Mouse (Mus musculus) ES-E14 (cell line): ENCODE results near the gene Dnajc22. TPM values are rescaled to one million over a fixed set of nuclear protein-coding genes. Genes with fewer than 3 reads are reported as not detected.

Experiments
- DNase-seq: peaks from one replicate; pipeline ENCODE4 v3.0.0-alpha.2; 2013; ENCODE audit warnings: low read depth, low spot score
- H3K27ac ChIP-seq: 2 replicates; pipeline ENCODE4 v1.5.1; 2012; ENCODE audit warnings: low read depth, mild to moderate bottlenecking, low read length, moderate library complexity, mixed read lengths; ENCODE audit not compliant: poor library complexity, insufficient read depth, severe bottlenecking
- H3K36me3 ChIP-seq: 2 replicates; pipeline ENCODE4 v1.6.1; 2012; ENCODE audit warnings: mild to moderate bottlenecking, low read length, moderate library complexity, mixed read lengths; ENCODE audit not compliant: control insufficient read depth, poor library complexity, insufficient read depth, severe bottlenecking
- H3K4me1 ChIP-seq, 2 experiments: fragments of 150-350 bp in 1 of 2; sonication (generic) in 1 of 2; 2 replicates each; pipeline ENCODE4 v1.6.1; 2012; ENCODE audit warnings: low read length in 2 of 2, mild to moderate bottlenecking in 1 of 2, mixed read lengths in 1 of 2; ENCODE audit not compliant: control insufficient read depth in 2 of 2, insufficient read depth in 2 of 2, poor library complexity in 1 of 2
- H3K4me3 ChIP-seq, 2 experiments: fragments of 150-350 bp in 1 of 2; sonication (generic) in 1 of 2; 2 replicates each; pipeline ENCODE4 v1.5.1; 2012; ENCODE audit warnings: low read length in 2 of 2, low read depth in 1 of 2, mild to moderate bottlenecking in 1 of 2, mixed read lengths in 1 of 2; ENCODE audit not compliant: insufficient read depth in 1 of 2, poor library complexity in 1 of 2, severe bottlenecking in 1 of 2
- H3K9ac ChIP-seq: 2 replicates; pipeline ENCODE4 v1.6.1; 2012; ENCODE audit warnings: low read depth, mild to moderate bottlenecking, low read length, mixed read lengths; ENCODE audit not compliant: poor library complexity, insufficient read depth, severe bottlenecking
- H3K9me3 ChIP-seq: fragments of 150-350 bp; sonication (generic); 2 replicates; pipeline ENCODE4 v1.6.1; 2012; ENCODE audit warnings: low read depth, mild to moderate bottlenecking, low read length; ENCODE audit not compliant: control insufficient read depth, insufficient read depth
- CHD2 ChIP-seq: IDR thresholded peaks from 2 replicates; pipeline ENCODE4 v1.6.1; 2014; ENCODE audit warnings: mild to moderate bottlenecking, low read depth, low read length, inconsistent platforms
- HCFC1 ChIP-seq: IDR thresholded peaks from 2 replicates; pipeline ENCODE4 v1.6.1; 2012; ENCODE audit warnings: low read length, inconsistent platforms, borderline replicate concordance; ENCODE audit not compliant: insufficient read depth
- MAFK ChIP-seq: IDR thresholded peaks from 2 replicates; pipeline ENCODE4 v1.6.1; 2014; ENCODE audit warnings: mild to moderate bottlenecking, low read depth, low read length, inconsistent platforms; ENCODE audit not compliant: insufficient read depth
- ZC3H11A ChIP-seq: IDR thresholded peaks from 2 replicates; pipeline ENCODE4 v1.6.1; 2012; ENCODE audit warnings: low read depth, mild to moderate bottlenecking, inconsistent platforms, low read length, borderline replicate concordance
- ZNF384 ChIP-seq: IDR thresholded peaks from 2 replicates; pipeline ENCODE4 v1.6.1; 2012; ENCODE audit warnings: low read depth, low read length, inconsistent platforms
- in situ Hi-C, 2 experiments: fragments of 600-800 bp; cut with MboI; formaldehyde crosslinking; loops; one replicate each; pipeline ENCODE4 v1.15.1; 2025; ENCODE audit warnings: low sequenced_read_pairs in 2 of 2, inconsistent platforms in 1 of 2; ENCODE audit not compliant: unreplicated experiment in 2 of 2
- total RNA-seq: library from RNA; depleted of rRNA; stranded (reverse); fragments of 300-350 nt; gene quantifications from 2 replicates; pipeline ENCODE4 v1.2.3, GENCODE M21; 2012

Gene Dnajc22
- total RNA-seq, 1 experiment, result 8.6 TPM

GRCm38 (mm10) chr15:99126816-99127365 lies 33.9 kb downstream of the Dnajc22 start:
- Histone ChIP-seq H3K9ac (peak overlapping the region; percentile 95), H3K9me3 (no peaks in the 10 kb centered on the region), H3K4me3 (peak overlapping the region; percentile 78 to 84), H3K36me3 (no peaks in the 10 kb centered on the region), H3K27ac (peak overlapping the region; percentile 37), H3K4me1 (peaks cover 4 to 9% of the 10 kb centered on the region in 2 experiments; a peak in 2 of 4 replicates)
- in situ Hi-C loops, result no loop called here
- no peak for TF ChIP-seq ZC3H11A
- TF ChIP-seq ZNF384, result no peak
- no peak for TF ChIP-seq MAFK
- no peak for TF ChIP-seq HCFC1
- no peak for TF ChIP-seq CHD2
- DNase-seq, result no peak

GRCm38 (mm10) chr15:99127851-99128522 lies 35.0 kb downstream of the Dnajc22 start:
- Histone ChIP-seq H3K36me3 (no peaks in the 10 kb centered on the region), H3K9me3 (no peaks in the 10 kb centered on the region), H3K4me3 (peak overlapping the region; percentile 8 to 84; a peak in 2 of 4 replicates), H3K9ac (no peak overlapping the region), H3K4me1 (peaks cover 4 to 9% of the 10 kb centered on the region in 2 experiments; a peak in 2 of 4 replicates), H3K27ac (no peak overlapping the region)
- TF ChIP-seq MAFK (peak; percentile 94), ZC3H11A (no peak)
- no peak for DNase-seq
- in situ Hi-C loops, result no loop called here

GRCm38 (mm10) chr15:99129441-99129840 lies 36.5 kb downstream of the Dnajc22 start:
- Histone ChIP-seq H3K9me3 (no peaks in the 10 kb centered on the region), H3K9ac (peak overlapping the region; percentile 3; the same call in 1 of the 2 replicates), H3K4me1 (peaks cover 2 to 7% of the 10 kb centered on the region in 2 experiments; a peak in 1 of 4 replicates), H3K36me3 (no peaks in the 10 kb centered on the region), H3K27ac (no peak overlapping the region), H3K4me3 (peak overlapping the region; percentile 9 to 10; a peak in 1 of 4 replicates)
- TF ChIP-seq MAFK (no peak), ZC3H11A (no peak), HCFC1 (no peak), ZNF384 (no peak), CHD2 (no peak)
- in situ Hi-C loops, result no loop called here
- no peak for DNase-seq

- Histone ChIP-seq H3K4me1 (peaks cover 2 to 7% of the 10 kb centered on the region in 2 experiments; a peak in 1 of 4 replicates), H3K4me3 (peak overlapping the region; percentile 10 to 18; a peak in 1 of 4 replicates), H3K9me3 (no peaks in the 10 kb centered on the region), H3K36me3 (no peaks in the 10 kb centered on the region), H3K9ac (peak overlapping the region; percentile 3), H3K27ac (no peak overlapping the region)
- DNase-seq, result no peak
- TF ChIP-seq HCFC1, result no peak
- TF ChIP-seq CHD2, result no peak
- no peak for TF ChIP-seq ZC3H11A
- no peak for TF ChIP-seq ZNF384
- no peak for TF ChIP-seq MAFK
- in situ Hi-C loops, result no loop called here
Observed at GRCm38 (mm10) chr15:99129956-99130910, 37.3 kb downstream of the Dnajc22 start.
